Mouse (Mus musculus): ENCODE data around the gene Hmgb1. TPM values are rescaled to one million over a fixed set of nuclear protein-coding genes. Genes with fewer than 3 reads are reported as not detected.
A peak's percentile ranks its signal among the peaks of the same experiment; 100 is the strongest.

The Hmgb1 gene
- total and polyA plus RNA-seq, 2 experiments: 17.1 to 131 TPM

DNA sequence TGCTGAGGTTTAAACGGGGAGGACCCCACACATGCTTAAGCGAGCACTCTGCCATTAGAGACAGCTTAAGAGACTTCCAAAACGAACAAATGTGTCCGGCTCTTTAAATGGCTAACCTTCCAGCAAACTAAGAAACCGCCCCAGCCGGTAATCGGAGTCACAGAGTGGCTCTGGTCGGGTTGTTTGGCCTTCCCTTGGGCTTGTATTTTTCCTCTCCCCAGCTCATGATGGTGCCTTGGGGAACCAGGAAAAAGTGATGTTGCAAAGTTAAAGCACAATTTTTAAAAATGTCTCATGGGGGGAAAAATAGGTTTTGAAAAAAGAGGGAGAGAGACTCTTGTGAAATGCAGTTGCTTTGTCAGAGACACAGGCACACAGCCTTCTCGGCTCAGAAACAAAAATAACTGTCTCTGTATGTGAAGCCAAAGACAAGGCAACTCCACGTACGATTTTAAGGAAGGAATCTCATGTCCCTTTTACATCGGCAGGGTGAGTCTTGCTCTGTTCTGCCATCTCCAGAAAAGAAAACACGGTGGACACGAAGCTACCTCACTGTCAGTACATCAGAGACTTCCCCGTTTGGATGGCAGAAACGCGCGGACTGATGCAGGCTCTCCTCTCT lies 164.1 kb downstream of the Hmgb1 start:
- Histone ChIP-seq H3K27me3 (ENCODE audit: control insufficient read depth, insufficient read depth, low read length) (no peaks in the 10 kb centered on the region), H3K9ac (ENCODE audit: low read depth, low read length) (no peak overlapping the region), H3K4me1 (ENCODE audit: control insufficient read depth, insufficient read depth, low read length) (peaks cover 5% of the 10 kb centered on the region), H3K4me3 (ENCODE audit: insufficient read depth, low read depth, low read length) (no peak overlapping the region), H3K79me2 (ENCODE audit: control insufficient read depth, insufficient read depth, low read length) (no peaks in the 10 kb centered on the region; the same call in 1 of the 2 replicates), H3K36me3 (ENCODE audit: control insufficient read depth, insufficient read depth, low read length) (no peaks in the 10 kb centered on the region), H3K27ac (replicated peaks; ENCODE audit: insufficient read depth, low read depth, low read length) (no peak overlapping the region)
- 68% methylated on average over 18 of the region's 18 CpGs for WGBS
- TF ChIP-seq CTCF (IDR thresholded peaks at IDR 0.05; ENCODE audit: low read depth, low read length) (no peak), POLR2A (IDR thresholded peaks at IDR 0.05; ENCODE audit: extremely low read depth, insufficient read depth, low read length) (no peak)
- DNase-seq (ENCODE audit: extremely low read depth, low read depth, low spot score): no peak

DNA sequence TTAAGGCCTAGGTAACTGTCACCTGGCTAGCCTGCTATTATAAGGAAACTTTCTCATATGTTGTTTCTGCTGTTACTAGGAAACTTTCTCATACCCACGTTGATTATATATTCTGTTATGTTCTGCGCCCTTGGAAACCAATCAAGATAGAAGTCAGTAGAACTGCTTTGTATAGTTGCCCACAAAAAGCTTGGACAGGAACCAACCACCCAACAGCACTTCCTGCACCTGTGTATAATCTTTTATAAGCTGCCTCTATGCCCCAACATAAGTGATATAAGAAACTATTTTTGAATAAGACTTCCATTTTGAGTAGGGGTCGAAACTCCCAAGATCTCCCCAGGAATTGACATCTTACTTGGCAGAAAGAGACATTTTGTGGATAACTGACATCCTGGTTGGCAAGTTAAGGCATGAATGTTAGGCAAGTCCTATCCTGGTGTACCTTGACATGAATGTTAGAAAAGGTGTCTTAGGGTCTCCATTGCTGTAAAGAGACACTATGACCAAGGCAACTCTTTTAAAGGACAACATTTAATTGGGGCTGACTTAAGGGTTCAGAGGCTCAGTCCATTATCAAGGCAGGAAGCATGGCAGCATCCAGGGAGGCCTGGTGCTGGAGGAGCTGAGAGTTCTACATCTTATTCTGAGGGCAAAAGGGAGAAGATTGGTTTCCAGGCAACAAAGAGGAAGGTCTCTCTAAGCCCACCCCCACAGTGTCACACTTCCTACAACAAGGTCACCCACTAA lies 166.4 kb downstream of the Hmgb1 start:
- Histone ChIP-seq H3K36me3 (ENCODE audit: control insufficient read depth, insufficient read depth, low read length) (no peaks in the 10 kb centered on the region), H3K9ac (ENCODE audit: low read depth, low read length) (no peak overlapping the region), H3K27me3 (ENCODE audit: control insufficient read depth, insufficient read depth, low read length) (no peaks in the 10 kb centered on the region), H3K4me3 (ENCODE audit: insufficient read depth, low read depth, low read length) (no peak overlapping the region), H3K79me2 (ENCODE audit: control insufficient read depth, insufficient read depth, low read length) (no peaks in the 10 kb centered on the region; the same call in 1 of the 2 replicates), H3K4me1 (ENCODE audit: control insufficient read depth, insufficient read depth, low read length) (peaks cover 10% of the 10 kb centered on the region), H3K27ac (replicated peaks; ENCODE audit: insufficient read depth, low read depth, low read length) (no peak overlapping the region)
- TF ChIP-seq CTCF (IDR thresholded peaks at IDR 0.05; ENCODE audit: low read depth, low read length) (no peak), POLR2A (IDR thresholded peaks at IDR 0.05; ENCODE audit: extremely low read depth, insufficient read depth, low read length) (no peak)
- DNase-seq (ENCODE audit: extremely low read depth, low read depth, low spot score): no peak
- WGBS: 84% methylated on average over 3 of the region's 3 CpGs

DNA sequence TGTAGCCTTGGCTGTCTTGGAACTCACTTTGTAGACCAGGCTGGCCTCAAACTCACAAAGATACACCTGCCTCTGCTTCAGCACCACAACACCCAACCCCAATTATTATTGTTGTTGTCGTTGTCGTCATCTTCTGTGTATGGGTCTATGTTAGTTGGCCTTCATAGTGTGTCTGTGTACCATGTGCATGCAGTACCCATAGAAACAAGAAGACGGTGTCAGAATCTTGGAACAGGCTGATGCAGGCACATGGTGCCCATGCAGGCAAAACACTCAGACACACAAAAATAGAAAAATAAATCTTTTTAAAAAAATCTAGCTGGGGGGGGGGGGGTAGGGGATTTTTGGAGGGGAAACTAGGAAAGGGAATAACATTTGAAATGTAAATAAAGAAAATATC lies 167.1 kb downstream of the Hmgb1 start:
- H3K79me2 ChIP-seq (ENCODE audit: control insufficient read depth, insufficient read depth, low read length): no peaks in the 10 kb centered on the region; the same call in 1 of the 2 replicates
- TF ChIP-seq POLR2A (IDR thresholded peaks at IDR 0.05; ENCODE audit: extremely low read depth, insufficient read depth, low read length) (no peak), CTCF (IDR thresholded peaks at IDR 0.05; ENCODE audit: low read depth, low read length) (no peak)
- no peak overlapping the region for H3K4me3 ChIP-seq (ENCODE audit: insufficient read depth, low read depth, low read length)
- H3K27me3 ChIP-seq (ENCODE audit: control insufficient read depth, insufficient read depth, low read length): no peaks in the 10 kb centered on the region
- peaks cover 2% of the 10 kb centered on the region; the same call in 1 of the 2 replicates for H3K36me3 ChIP-seq (ENCODE audit: control insufficient read depth, insufficient read depth, low read length)
- no peak overlapping the region for H3K27ac ChIP-seq (replicated peaks; ENCODE audit: insufficient read depth, low read depth, low read length)
- peaks cover 10% of the 10 kb centered on the region for H3K4me1 ChIP-seq (ENCODE audit: control insufficient read depth, insufficient read depth, low read length)
- H3K9ac ChIP-seq (ENCODE audit: low read depth, low read length): no peak overlapping the region
- no peak for DNase-seq (ENCODE audit: extremely low read depth, low read depth, low spot score)
- 96% methylated on average over 3 of the region's 3 CpGs for WGBS

DNA sequence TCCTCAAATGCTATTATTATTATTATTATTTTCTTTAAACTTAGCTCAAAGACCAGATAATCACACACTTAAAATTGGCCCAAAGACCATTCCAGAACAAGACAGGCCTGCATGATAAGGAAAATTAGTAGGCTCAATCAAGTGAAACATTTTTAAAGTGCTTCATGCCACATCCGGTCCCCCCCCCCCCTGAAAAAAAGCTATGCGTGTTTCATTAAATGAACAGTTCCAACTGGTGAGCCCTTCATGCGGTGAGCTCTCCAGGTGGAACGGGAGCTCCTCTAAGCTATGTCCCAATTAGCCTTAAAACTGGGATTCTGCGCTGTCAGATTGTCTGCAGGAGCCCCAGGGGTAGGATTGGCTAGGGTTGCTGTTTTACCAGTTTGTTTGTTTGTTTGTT lies 168.0 kb downstream of the Hmgb1 start:
- 92% methylated on average over 5 of the region's 5 CpGs for WGBS
- TF ChIP-seq POLR2A (IDR thresholded peaks at IDR 0.05; ENCODE audit: extremely low read depth, insufficient read depth, low read length) (no peak), CTCF (IDR thresholded peaks at IDR 0.05; ENCODE audit: low read depth, low read length) (no peak)

DNA sequence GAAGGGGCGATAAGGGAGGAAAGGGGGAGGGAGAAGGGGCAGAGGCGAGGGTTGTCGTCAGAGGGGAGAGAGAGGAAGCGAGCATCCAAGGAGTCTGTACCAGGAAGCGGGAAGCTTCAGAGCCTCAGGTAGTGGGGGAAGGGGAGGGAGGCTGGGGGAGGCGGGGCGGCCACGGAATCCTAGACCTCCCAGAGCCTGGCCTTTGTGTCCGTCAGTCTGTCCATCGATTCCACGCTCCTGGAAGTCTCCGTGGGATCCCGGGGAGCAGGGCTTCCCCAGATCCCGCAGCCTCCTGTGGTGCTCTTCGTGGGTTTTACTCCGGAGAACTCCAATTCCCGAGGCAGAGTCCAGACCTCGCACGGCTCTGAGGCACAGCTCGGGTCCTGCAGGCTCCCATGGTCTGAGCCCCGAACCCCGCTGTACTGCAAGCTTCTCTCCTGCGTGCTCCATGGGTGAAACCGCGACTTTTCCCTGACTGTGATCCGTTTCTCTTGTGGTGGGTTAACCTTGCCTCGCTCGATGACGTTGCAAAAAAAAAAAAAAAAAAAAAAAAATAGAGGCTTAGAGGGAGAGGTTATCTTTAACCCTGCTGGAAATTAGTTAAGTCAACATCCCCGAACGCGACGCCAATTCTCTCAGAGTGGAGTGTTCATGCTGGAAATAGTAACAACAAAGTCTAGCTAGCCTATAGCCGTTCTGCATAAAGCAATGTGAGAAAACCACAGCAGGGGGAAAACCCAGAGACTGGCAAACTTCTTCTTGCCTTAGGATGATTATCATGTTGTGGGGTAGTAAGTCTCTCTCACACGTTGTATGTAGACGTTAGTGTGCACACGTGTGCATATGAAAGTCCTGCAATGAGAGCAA lies 168.7 kb downstream of the Hmgb1 start:
- Histone ChIP-seq H3K4me1 (ENCODE audit: control insufficient read depth, insufficient read depth, low read length) (peaks cover 9% of the 10 kb centered on the region), H3K9ac (ENCODE audit: low read depth, low read length) (peak overlapping the region; percentile 80), H3K27ac (replicated peaks; ENCODE audit: insufficient read depth, low read depth, low read length) (peak overlapping the region; percentile 29), H3K4me3 (ENCODE audit: insufficient read depth, low read depth, low read length) (peak overlapping the region; percentile 60), H3K27me3 (ENCODE audit: control insufficient read depth, insufficient read depth, low read length) (no peaks in the 10 kb centered on the region), H3K36me3 (ENCODE audit: control insufficient read depth, insufficient read depth, low read length) (peaks cover 2% of the 10 kb centered on the region; the same call in 1 of the 2 replicates), H3K79me2 (ENCODE audit: control insufficient read depth, insufficient read depth, low read length) (no peaks in the 10 kb centered on the region; the same call in 1 of the 2 replicates)
- 5% methylated on average over 36 of the region's 37 CpGs for WGBS
- TF ChIP-seq CTCF (IDR thresholded peaks at IDR 0.05; ENCODE audit: low read depth, low read length) (no peak), POLR2A (IDR thresholded peaks at IDR 0.05; ENCODE audit: extremely low read depth, insufficient read depth, low read length) (no peak)
- peak; percentile 71 for DNase-seq (ENCODE audit: extremely low read depth, low read depth, low spot score)

More for the DNA sequence above, 168.0 kb downstream of the Hmgb1 start:
- Histone ChIP-seq H3K4me3 (ENCODE audit: insufficient read depth, low read depth, low read length) (no peak overlapping the region), H3K79me2 (ENCODE audit: control insufficient read depth, insufficient read depth, low read length) (no peaks in the 10 kb centered on the region; the same call in 1 of the 2 replicates), H3K36me3 (ENCODE audit: control insufficient read depth, insufficient read depth, low read length) (peaks cover 2% of the 10 kb centered on the region; the same call in 1 of the 2 replicates), H3K9ac (ENCODE audit: low read depth, low read length) (no peak overlapping the region), H3K4me1 (ENCODE audit: control insufficient read depth, insufficient read depth, low read length) (peaks cover 9% of the 10 kb centered on the region), H3K27me3 (ENCODE audit: control insufficient read depth, insufficient read depth, low read length) (no peaks in the 10 kb centered on the region), H3K27ac (replicated peaks; ENCODE audit: insufficient read depth, low read depth, low read length) (no peak overlapping the region)
- no peak for DNase-seq (ENCODE audit: extremely low read depth, low read depth, low spot score)
